Mouse (Mus musculus) WW6 (cell line): Measurements from ENCODE around the gene Gsdma3.
A peak's percentile ranks its signal among the peaks of the same experiment; 100 is the strongest.

Source experiments
- DNase-seq: peaks from one replicate; pipeline ENCODE4 v3.0.0-alpha.2; 2013; ENCODE audit warnings: low read depth, low spot score

Gene Gsdma3

GRCm38 (mm10) chr11:98625611-98626410, at the start of gene Gsdma3, which contains the start of gene Gm12355:
Gene Gsdma3 (plus strand): TSS chr11:98626360.
Gene Gm12355 (minus strand): TSS chr11:98625661.
- DNase-seq, result no peak

GRCm38 (mm10) chr11:98577776-98578175, 48.4 kb upstream of the Gsdma3 start:
- DNase-seq, result no peak

DNA sequence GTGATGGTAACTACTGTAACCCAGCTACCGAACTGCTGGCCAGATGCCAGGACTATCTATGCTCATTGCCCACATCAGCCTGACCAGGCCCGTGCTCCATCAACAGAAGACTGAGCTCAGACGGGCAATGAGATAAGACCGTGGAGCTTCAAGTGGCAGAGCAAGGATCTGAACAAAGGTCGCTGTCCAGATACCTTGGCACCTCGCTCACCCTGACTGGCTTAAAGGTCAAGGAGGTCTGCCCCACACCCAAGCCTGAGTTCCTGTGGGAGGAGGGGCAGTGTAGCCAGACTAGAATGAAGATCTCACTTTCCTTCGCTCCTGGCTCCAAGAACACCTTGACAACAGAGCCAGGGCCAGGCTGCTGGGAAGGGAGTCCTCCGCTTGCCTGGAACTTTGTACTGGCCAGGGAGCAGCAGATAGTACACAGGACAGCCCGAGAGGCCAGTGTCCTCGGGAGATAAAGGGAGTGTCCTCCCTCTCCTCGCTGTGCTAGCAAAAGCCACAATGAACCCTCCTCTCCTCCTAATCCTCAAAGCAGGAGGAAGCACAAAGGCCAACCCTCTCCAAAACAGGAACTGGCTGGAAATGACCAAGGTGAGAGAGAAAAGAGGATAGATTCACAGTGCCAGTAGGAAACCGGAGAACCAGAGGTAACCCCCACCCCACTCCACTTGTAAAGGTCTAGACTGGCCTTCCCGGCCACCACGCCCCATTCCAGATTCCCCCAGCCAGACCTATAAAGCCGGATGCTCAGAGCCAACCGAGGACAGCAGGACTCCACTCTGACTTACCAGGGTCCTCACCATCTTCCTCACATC, 45.6 kb upstream of the Gsdma3 start:
- DNase-seq, result no peak

- no peak for DNase-seq
Measured at GRCm38 (mm10) chr11:98581286-98582029, 44.7 kb upstream of the Gsdma3 start.

DNA sequence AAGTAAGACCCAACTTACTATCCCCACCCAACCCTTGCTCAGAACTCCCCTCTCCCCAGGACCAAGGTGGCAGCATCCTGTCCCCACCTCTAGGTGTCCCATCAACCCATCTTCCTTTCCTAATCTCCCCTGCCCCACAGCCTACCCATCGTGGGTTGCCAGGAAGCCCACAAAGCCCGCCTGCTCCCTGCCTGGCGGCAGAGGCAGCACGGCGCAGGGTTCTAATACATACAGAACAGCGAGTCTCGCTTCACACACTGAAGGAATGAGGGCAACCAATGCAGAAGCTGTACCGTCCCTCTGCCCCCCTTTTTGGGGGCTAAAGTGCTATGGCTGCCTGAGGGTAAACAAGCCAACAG, 44.2 kb upstream of the Gsdma3 start:
- DNase-seq, result no peak

- no peak for DNase-seq
Measured at GRCm38 (mm10) chr11:98582551-98583264, 43.5 kb upstream of the Gsdma3 start.

- no peak for DNase-seq
Measured at GRCm38 (mm10) chr11:98583265-98583552, 43.0 kb upstream of the Gsdma3 start.

GRCm38 (mm10) chr11:98583571-98583970, 42.6 kb upstream of the Gsdma3 start:
- no peak for DNase-seq

DNA sequence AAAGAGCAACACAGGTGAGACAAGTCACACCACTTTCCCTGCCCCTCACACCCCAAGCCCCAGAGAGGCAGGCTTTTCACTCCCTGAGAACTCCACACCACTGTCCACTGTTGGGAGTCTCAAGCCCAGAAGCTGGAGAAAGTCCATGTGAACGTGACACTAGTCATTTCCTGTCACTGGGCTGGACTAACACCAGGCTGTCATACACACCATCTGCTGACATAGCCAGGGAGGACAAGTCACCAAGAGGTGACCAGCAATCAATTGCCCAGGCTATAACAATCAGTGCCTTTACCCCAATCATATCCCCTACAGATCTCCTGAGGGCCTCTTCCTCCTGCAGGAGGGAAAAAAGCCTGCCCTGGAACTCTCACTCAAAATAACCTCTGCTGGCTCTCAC, 42.0 kb upstream of the Gsdma3 start:
- DNase-seq, result no peak

DNA sequence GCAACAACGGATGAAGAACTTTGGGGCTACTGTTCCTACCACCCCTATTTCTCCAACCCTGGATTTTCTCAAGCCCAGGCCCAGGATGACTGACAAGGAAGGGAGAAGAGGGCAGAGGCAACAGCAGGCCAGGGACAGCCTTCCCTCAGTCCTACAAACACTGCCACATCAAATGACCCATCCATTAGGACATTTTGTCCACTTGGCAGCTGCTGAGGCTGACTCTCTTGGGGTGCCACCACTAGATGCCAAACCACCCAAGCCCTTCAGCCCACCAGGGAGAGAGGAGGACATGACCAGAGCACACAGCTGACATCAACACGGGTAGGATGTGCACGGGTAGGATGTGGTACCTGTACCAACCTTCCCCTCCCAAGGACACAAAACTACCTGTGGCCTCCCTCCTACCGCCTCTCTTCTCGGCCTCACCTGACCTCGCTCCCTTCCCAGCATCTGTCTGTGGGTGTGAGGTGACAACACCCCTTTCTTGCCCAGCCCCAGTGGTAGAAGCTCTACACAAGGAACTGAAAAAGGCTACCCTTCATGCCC, 41.5 kb upstream of the Gsdma3 start:
- no peak for DNase-seq

DNA sequence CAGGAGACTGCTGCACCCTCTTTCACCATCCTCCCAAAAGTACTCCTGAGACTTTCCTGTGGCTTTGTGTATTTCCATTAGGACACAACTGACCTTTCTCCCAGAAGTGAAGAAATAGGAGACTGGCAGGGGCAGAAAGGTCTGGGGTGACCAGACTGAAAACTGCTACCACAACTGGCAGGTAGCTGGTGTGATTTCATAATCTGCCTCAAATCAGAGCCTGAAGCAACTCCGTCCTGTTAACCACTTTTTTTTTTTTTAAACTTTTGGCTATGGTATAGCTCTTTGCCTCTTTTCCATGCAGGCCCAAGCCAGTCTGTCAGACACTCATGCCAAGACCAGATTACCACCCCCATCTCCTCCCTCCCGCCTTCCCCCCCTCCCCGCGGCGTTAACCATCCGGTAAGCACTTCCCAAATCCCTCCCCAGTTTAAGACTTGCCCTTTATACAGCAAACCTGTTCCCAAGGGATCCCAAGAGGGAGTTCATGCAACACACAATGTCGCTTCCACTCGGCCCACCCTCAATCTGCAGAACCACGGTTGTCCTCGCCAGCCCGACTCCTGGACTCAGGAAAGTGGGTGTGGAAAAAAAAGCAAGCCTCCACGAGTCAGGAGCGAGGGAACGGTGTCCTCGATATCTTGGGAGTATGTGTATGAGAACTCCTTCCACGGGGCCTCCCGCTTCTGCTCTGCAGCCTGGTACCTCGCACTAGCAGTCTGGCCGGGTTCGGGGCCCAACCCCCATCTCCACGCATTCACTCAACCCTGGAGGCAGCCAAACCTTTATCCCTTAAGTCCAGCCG, 39.9 kb upstream of the Gsdma3 start:
- no peak for DNase-seq

DNA sequence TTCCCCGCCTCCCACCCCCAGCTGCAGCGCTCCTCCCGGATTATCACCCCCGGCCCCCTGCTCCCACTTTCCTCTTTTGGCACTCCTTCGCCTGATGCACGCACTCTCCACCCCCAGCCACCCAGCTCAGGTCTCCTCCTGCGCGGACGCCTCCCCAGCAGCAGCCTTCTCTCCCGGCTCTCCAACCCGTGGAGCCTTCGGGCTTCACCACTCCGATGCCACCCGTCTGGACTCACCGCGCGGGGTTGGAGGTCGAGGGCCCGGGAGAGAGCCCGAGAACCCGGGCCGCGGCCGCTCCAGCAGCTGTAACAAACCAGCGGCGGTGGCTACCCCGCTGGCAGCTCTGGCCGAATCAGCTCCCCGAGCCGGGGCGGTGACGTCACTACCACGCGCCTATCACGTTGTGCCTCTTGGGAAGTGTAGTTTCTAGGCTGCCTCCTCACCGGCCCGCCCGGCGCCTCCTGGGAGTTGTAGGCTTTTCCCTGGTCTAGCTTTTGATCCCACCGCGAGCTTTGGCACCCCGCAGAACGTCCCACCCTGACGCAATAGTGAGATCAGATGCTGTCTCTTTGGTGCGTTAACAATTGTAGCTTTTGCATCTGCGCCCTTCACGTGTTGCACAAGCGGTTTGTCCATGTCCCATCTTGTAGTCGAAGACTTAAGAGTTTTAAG, 39.1 kb upstream of the Gsdma3 start, which contains the start of gene Ormdl3:
Gene Ormdl3, minus strand, starts transcription at position 477 of the 672 bp plus-strand sequence.
- DNase-seq, result peak; percentile 99

DNA sequence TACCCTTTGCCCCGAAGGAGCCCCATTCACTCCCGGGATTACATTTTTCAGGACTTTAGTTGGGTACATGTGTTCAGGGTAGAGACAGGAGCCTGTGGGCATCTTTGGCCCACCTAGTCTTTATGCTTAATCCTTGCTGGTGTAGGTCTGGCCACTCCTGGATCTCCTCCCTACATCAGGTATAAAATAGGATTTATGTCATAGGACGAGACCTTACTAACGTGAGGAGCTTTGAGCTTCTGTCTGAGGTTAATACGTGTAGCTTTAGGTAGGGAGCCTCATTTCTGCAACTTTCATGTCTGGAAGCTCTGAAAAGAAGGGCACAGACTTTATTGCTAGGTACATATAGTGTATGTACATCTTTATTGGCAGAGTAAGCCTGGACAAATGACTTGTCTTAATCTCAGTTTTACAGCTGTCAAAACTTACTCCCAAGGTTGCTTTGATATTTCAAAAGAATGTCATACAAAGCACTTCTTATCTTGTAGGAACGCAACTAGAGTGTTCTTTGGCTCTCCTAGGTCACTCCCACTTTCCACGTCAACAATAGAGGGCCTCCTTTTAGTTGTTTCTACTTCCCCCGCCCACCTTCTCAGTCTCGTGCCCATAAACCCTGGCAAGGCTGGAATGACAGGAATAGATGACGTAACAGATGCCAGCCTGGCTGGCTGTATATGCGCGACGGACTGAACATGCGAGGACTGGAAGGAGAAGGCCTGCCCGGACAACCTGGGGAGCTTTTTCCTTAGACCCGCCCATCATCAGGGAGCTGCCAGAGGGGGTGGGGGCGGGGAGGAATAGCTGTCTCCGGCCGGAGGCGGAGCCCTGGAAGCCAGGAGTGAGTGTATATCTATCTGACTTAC, 38.2 kb upstream of the Gsdma3 start:
- peak; percentile 57 for DNase-seq

DNA sequence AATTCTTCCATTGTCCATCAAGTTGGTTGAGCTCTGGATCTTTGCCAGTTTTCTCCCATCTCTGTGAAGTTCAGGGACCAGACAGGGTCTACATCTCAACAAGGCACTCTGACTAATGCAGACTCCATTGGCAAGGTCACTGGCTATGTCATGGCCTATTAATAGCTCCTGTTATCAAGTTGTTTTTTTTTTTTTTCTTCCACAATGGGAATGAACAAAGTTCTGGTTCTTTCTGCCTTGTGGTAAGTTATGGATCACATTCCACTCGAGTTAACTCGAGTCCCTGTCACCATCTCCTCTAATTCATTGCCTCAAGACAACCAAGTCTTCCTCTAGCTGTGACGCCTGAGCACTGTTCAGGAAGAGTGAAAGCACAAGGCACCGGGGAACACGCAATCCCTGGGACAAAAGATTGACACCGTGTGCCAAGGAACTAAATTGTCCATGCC, 37.3 kb upstream of the Gsdma3 start:
- DNase-seq, result no peak

GRCm38 (mm10) chr11:98589306-98589705, 36.9 kb upstream of the Gsdma3 start:
- DNase-seq, result no peak

- no peak for DNase-seq
Measured at GRCm38 (mm10) chr11:98590548-98591445, 35.4 kb upstream of the Gsdma3 start.

GRCm38 (mm10) chr11:98595021-98595420, 31.1 kb upstream of the Gsdma3 start:
- DNase-seq, result no peak

GRCm38 (mm10) chr11:98595473-98595872, 30.7 kb upstream of the Gsdma3 start:
- DNase-seq, result no peak
